Mouse (Mus musculus) CD4-positive, CD25-positive, alpha-beta regulatory T cell, adult 2 months (primary cell): ENCODE data around the gene Ndufb4.
"Not testable (repeated sequence)": the region's sequence is repeated elsewhere in the genome, so short reads cannot be mapped to it uniquely, and the experiment has no call there.

Source experiments
- DNase-seq: peaks from one replicate; pipeline ENCODE4 v3.0.0-alpha.2; 2012; ENCODE audit warnings: low read depth, low spot score

Gene Ndufb4

GRCm38 (mm10) chr16:37680216-37680615 is 26.0 kb upstream of the Ndufb4 start:
- no peak for DNase-seq

- no peak for DNase-seq
Observed at GRCm38 (mm10) chr16:37677586-37677985, 23.3 kb upstream of the Ndufb4 start.

GRCm38 (mm10) chr16:37676677-37677072 is 22.4 kb upstream of the Ndufb4 start:
- no peak for DNase-seq

- DNase-seq, result no peak
Observed at GRCm38 (mm10) chr16:37676024-37676676, 21.9 kb upstream of the Ndufb4 start.

- no peak for DNase-seq
Observed at GRCm38 (mm10) chr16:37675326-37675725, 21.1 kb upstream of the Ndufb4 start.

GRCm38 (mm10) chr16:37670666-37671283 is 16.5 kb upstream of the Ndufb4 start:
- DNase-seq, result no peak

GRCm38 (mm10) chr16:37665394-37665935 is 11.2 kb upstream of the Ndufb4 start:
- DNase-seq, result no peak

- DNase-seq, result no peak
Observed at GRCm38 (mm10) chr16:37663643-37664459, 9.6 kb upstream of the Ndufb4 start.

GRCm38 (mm10) chr16:37656796-37657195 is 2.5 kb upstream of the Ndufb4 start:
- DNase-seq, result no peak

GRCm38 (mm10) chr16:37655756-37656347 is 1.6 kb upstream of the Ndufb4 start:
- no peak for DNase-seq

- no peak for DNase-seq
Observed at GRCm38 (mm10) chr16:37654831-37655455, 690 bp upstream of the Ndufb4 start.

GRCm38 (mm10) chr16:37653058-37653457 is 1.2 kb downstream of the Ndufb4 start:
- DNase-seq, result no peak

- DNase-seq, result no peak
Observed at GRCm38 (mm10) chr16:37652654-37653053, 1.6 kb downstream of the Ndufb4 start.

- peak; percentile 10 for DNase-seq
Observed at GRCm38 (mm10) chr16:37651467-37651866, 2.8 kb downstream of the Ndufb4 start.

GRCm38 (mm10) chr16:37649068-37649467 is 5.2 kb downstream of the Ndufb4 start:
- no peak for DNase-seq

GRCm38 (mm10) chr16:37647936-37648335 is 6.3 kb downstream of the Ndufb4 start:
- no peak for DNase-seq

GRCm38 (mm10) chr16:37647067-37647466 is 7.2 kb downstream of the Ndufb4 start:
- DNase-seq, result no peak

GRCm38 (mm10) chr16:37645799-37646198 is 8.5 kb downstream of the Ndufb4 start:
- DNase-seq, result no peak

- no peak for DNase-seq
Observed at GRCm38 (mm10) chr16:37645211-37645610, 9.0 kb downstream of the Ndufb4 start.

- no peak for DNase-seq
Observed at GRCm38 (mm10) chr16:37644486-37644885, 9.8 kb downstream of the Ndufb4 start.

- not testable (repeated sequence) for DNase-seq
Observed at GRCm38 (mm10) chr16:37640522-37640921, 13.7 kb downstream of the Ndufb4 start.
